25 mouse cellular contexts compared by ENCODE assay signal in genomic region chr17:27532095-27532494, GRCm38 (mm10). TPM values are rescaled to one million over a fixed set of nuclear protein-coding genes. Genes with fewer than 3 reads are reported as not detected.
A peak's percentile ranks its signal among the peaks of the same experiment; 100 is the strongest.
DNase-seq lines count a peak whose midpoint lies in the region; ATAC-seq and TF ChIP-seq lines count a peak whose summit lies in the region.
"Had no signal": no experiment of that assay in that cellular context is flagged by ENCODE, and none has a peak within 500 bp of the region (broad histone marks: within the 10 kb centered on the region; RNA-seq: fewer than 3 reads in every experiment).

No protein-coding gene starts in this region.

- TF ChIP-seq CTCF in MEL (IDR thresholded peaks at IDR 0.05 in 2 of 3, conservative IDR thresholded peaks at IDR 0.05 in 1 of 3; ENCODE audit: control insufficient read depth in 1 of 3, insufficient read depth in 1 of 3, low read depth in 2 of 3, low read length in 3 of 3, poor library complexity in 1 of 3, severe bottlenecking in 1 of 3), result no peak

- no peak overlapping the region for H3K4me3 ChIP-seq in heart, embryonic 13.5 days
- H3K4me3 ChIP-seq in MEL (ENCODE audit: control insufficient read depth in 1 of 2, insufficient read depth in 1 of 2, low read depth in 2 of 2, low read length in 2 of 2), result no peak overlapping the region
- H3K4me3 ChIP-seq in liver, embryonic 11.5 days (ENCODE audit: low read depth, low read length), result no peak overlapping the region
- no peak overlapping the region for H3K4me3 ChIP-seq in forebrain, embryonic 15.5 days
- H3K4me3 ChIP-seq: embryonic facial prominence, embryonic 12.5 days; heart, adult 2 months; hindbrain, embryonic 15.5 days; limb, embryonic 13.5 days; midbrain, embryonic 13.5 days; myocyte; neural tube, embryonic 15.5 days had no signal

- no peak for ATAC-seq in heart, embryonic 13.5 days (ENCODE audit: extremely low read depth, insufficient number of reproducible peaks, low FRiP score, low TSS enrichment)
- 0 out of 2 replicates have a peak, but pooled peaks have one; percentile 19 for ATAC-seq in liver, embryonic 11.5 days (replicated peaks; ENCODE audit: low FRiP score)
- ATAC-seq in forebrain, embryonic 15.5 days (replicated peaks), result no peak
- ATAC-seq: activated CD4-positive, CD25-positive, alpha-beta regulatory T cell, adult 4 months; CD4-positive, CD25-positive, alpha-beta regulatory T cell, adult 4 months; midbrain, embryonic 13.5 days; Patski had no signal

- no peaks in the 10 kb centered on the region for H3K9me3 ChIP-seq in heart, embryonic 13.5 days
- H3K9me3 ChIP-seq in MEL (replicated peaks; ENCODE audit: insufficient read depth, low read length), result no peaks in the 10 kb centered on the region
- no peaks in the 10 kb centered on the region for H3K9me3 ChIP-seq in liver, embryonic 11.5 days (ENCODE audit: control insufficient read depth, low read length)
- H3K9me3 ChIP-seq in forebrain, embryonic 15.5 days, result no peaks in the 10 kb centered on the region
- H3K9me3 ChIP-seq: embryonic facial prominence, embryonic 12.5 days; hindbrain, embryonic 15.5 days; limb, embryonic 13.5 days; midbrain, embryonic 13.5 days; neural tube, embryonic 15.5 days had no signal

- no peak for TF ChIP-seq POLR2A in MEL (IDR thresholded peaks at IDR 0.05; ENCODE audit: control insufficient read depth in 1 of 2, insufficient read depth in 1 of 2, low read depth in 1 of 2, low read length in 2 of 2, poor library complexity in 1 of 2)

- H3K9ac ChIP-seq in heart, embryonic 13.5 days, result no peak overlapping the region
- H3K9ac ChIP-seq in MEL (ENCODE audit: control insufficient read depth, low read depth, low read length, poor library complexity, severe bottlenecking), result no peak overlapping the region
- no peak overlapping the region for H3K9ac ChIP-seq in liver, embryonic 11.5 days (ENCODE audit: low read depth, low read length)
- H3K9ac ChIP-seq in forebrain, embryonic 15.5 days (replicated peaks), result no peak overlapping the region
- H3K9ac ChIP-seq: embryonic facial prominence, embryonic 12.5 days; hindbrain, embryonic 15.5 days; limb, embryonic 13.5 days; midbrain, embryonic 13.5 days; neural tube, embryonic 15.5 days had no signal

- no peak for DNase-seq in heart, postnatal 4 days
- DNase-seq in MEL (ENCODE audit: low read depth, low spot score), result peak; percentile 51
- no peak for DNase-seq in liver, embryonic 11.5 days (ENCODE audit: low spot score)
- no peak for DNase-seq in layer of hippocampus, adult 9-11 months
- DNase-seq in kidney, postnatal 10 days, result no peak
- DNase-seq: cerebellum, adult 8-10 months; gastrocnemius, postnatal 10 days; heart, adult 2 months; kidney, adult 11 months; kidney, postnatal 14 days; right cerebral cortex, postnatal 25 days; thymus, postnatal 36 days had no signal

- H3K79me2 ChIP-seq in MEL (ENCODE audit: control insufficient read depth, insufficient read depth, low read length, poor library complexity), result no peaks in the 10 kb centered on the region

- peak; percentile 26 to 32; a peak in 1 of 4 replicates for TF ChIP-seq EP300 in MEL (IDR thresholded peaks at IDR 0.05; ENCODE audit: low read depth in 1 of 2, low read length in 2 of 2)

- no peaks in the 10 kb centered on the region for H3K27me3 ChIP-seq in heart, embryonic 13.5 days (replicated peaks)
- H3K27me3 ChIP-seq in MEL (ENCODE audit: control insufficient read depth in 1 of 2, insufficient read depth in 2 of 2, low read length in 2 of 2), result no peaks in the 10 kb centered on the region
- 0 out of 2 replicates have a peak, but pooled peaks cover 2% of the 10 kb centered on the region for H3K27me3 ChIP-seq in liver, embryonic 11.5 days (replicated peaks; ENCODE audit: control insufficient read depth, insufficient read depth, low read length)
- no peaks in the 10 kb centered on the region for H3K27me3 ChIP-seq in forebrain, embryonic 15.5 days
- H3K27me3 ChIP-seq: embryonic facial prominence, embryonic 12.5 days; hindbrain, embryonic 15.5 days; limb, embryonic 13.5 days; midbrain, embryonic 13.5 days; neural tube, embryonic 15.5 days; Patski had no signal

- 78% methylated on average over 8 of the region's 8 CpGs for WGBS in heart, embryonic 13.5 days
- 65% methylated on average over 8 of the region's 8 CpGs for WGBS in liver, embryonic 11.5 days
- 90% methylated on average over 8 of the region's 8 CpGs for WGBS in forebrain, embryonic 15.5 days

- no peak overlapping the region for H3K4me2 ChIP-seq in heart, embryonic 13.5 days
- no peak overlapping the region for H3K4me2 ChIP-seq in liver, embryonic 11.5 days
- no peak overlapping the region for H3K4me2 ChIP-seq in forebrain, embryonic 15.5 days (replicated peaks)
- H3K4me2 ChIP-seq: embryonic facial prominence, embryonic 12.5 days; hindbrain, embryonic 15.5 days; limb, embryonic 13.5 days; midbrain, embryonic 13.5 days; neural tube, embryonic 15.5 days had no signal

- H3K36me3 ChIP-seq in heart, embryonic 13.5 days, result no peaks in the 10 kb centered on the region
- H3K36me3 ChIP-seq in MEL (ENCODE audit: control insufficient read depth in 1 of 2, insufficient read depth in 2 of 2, low read length in 2 of 2), result no peaks in the 10 kb centered on the region
- no peaks in the 10 kb centered on the region for H3K36me3 ChIP-seq in liver, embryonic 11.5 days (ENCODE audit: control insufficient read depth, insufficient read depth, low read length)
- H3K36me3 ChIP-seq in forebrain, embryonic 15.5 days, result no peaks in the 10 kb centered on the region
- H3K36me3 ChIP-seq: embryonic facial prominence, embryonic 12.5 days; hindbrain, embryonic 15.5 days; limb, embryonic 13.5 days; midbrain, embryonic 13.5 days; neural tube, embryonic 15.5 days had no signal

- 0 out of 2 replicates have a peak overlapping the region, but pooled peaks have one; percentile 28 for H3K27ac ChIP-seq in heart, embryonic 13.5 days (replicated peaks)
- peak overlapping the region; percentile 5; the same call in 1 of the 2 replicates for H3K27ac ChIP-seq in MEL (ENCODE audit: control insufficient read depth, low read depth, low read length)
- H3K27ac ChIP-seq in liver, embryonic 11.5 days (ENCODE audit: low read depth, low read length), result peak overlapping the region; percentile 49; the same call in 1 of the 2 replicates
- H3K27ac ChIP-seq in forebrain, embryonic 15.5 days (replicated peaks), result no peak overlapping the region
- H3K27ac ChIP-seq: embryonic facial prominence, embryonic 12.5 days; heart, adult 2 months; hindbrain, embryonic 15.5 days; limb, embryonic 13.5 days; midbrain, embryonic 13.5 days; neural tube, embryonic 15.5 days; stomach, postnatal 0 days had no signal

- H3K4me1 ChIP-seq in heart, embryonic 13.5 days, result peaks cover 3% of the 10 kb centered on the region
- no peaks in the 10 kb centered on the region for H3K4me1 ChIP-seq in MEL (ENCODE audit: control insufficient read depth in 1 of 2, insufficient read depth in 2 of 2, low read length in 2 of 2)
- H3K4me1 ChIP-seq in liver, embryonic 11.5 days (replicated peaks; ENCODE audit: control insufficient read depth, insufficient read depth, low read length), result no peaks in the 10 kb centered on the region; the same call in 1 of the 2 replicates
- peaks cover 2% of the 10 kb centered on the region for H3K4me1 ChIP-seq in forebrain, embryonic 15.5 days
- H3K4me1 ChIP-seq: embryonic facial prominence, embryonic 12.5 days had no signal

- no peak for TF ChIP-seq RAD21 in MEL (IDR thresholded peaks at IDR 0.05; ENCODE audit: low read depth, low read length)

TF ChIP-seq in MEL, 35 proteins besides CTCF, POLR2A, EP300 and RAD21:
- 0 out of 2 replicates have a peak, but pooled peaks have one; percentile 18 for TF ChIP-seq ZNF384 (IDR thresholded peaks at IDR 0.05; ENCODE audit: low read depth, low read length)
- TF ChIP-seq UBTF (IDR thresholded peaks at IDR 0.05; ENCODE audit: borderline replicate concordance, insufficient read depth, low read depth, low read length), result no peak
- TF ChIP-seq MAFK (IDR thresholded peaks at IDR 0.05; ENCODE audit: borderline replicate concordance, low read depth, low read length), result peak; percentile 86
- TF ChIP-seq GABPA (IDR thresholded peaks at IDR 0.05; ENCODE audit: low read depth, low read length), result peak; percentile 95
- TF ChIP-seq BHLHE40 (IDR thresholded peaks at IDR 0.05; ENCODE audit: borderline replicate concordance, low read depth, low read length), result no peak

RNA-seq across cellular contexts. Expression of gene Grm4, which starts 10.9 kb away (rescaled TPM):
- 0.03 and 0.08 TPM in 2 replicates for polyA plus RNA-seq in heart, embryonic 13.5 days (2015; fragmentation: Nextera tagmentation; extraction: Ambion mirVana)
- total RNA-seq in heart, postnatal 4 days (2021), result under 1 TPM in 1 of 2 experiments, not detected in 1; 0.07 TPM
- not detected in 2 replicates for total RNA-seq in MEL (2012; rRNA removed)
- polyA plus RNA-seq in MEL (2012; ENCODE audit: insufficient read depth in 1 of 2, insufficient read length in 2 of 2, low read depth in 1 of 2, low replicate concordance in 2 of 2, missing spikeins in 1 of 2), result under 1 TPM in 1 of 2 experiments, not detected in 1; 0.06 TPM
- polyA plus RNA-seq in liver, embryonic 11.5 days (2014; fragmentation: Nextera tagmentation; extraction: Ambion mirVana), result 0.12 and 0.18 TPM in 2 replicates
- 2.4 and 3.0 TPM in 2 replicates for polyA plus RNA-seq in forebrain, embryonic 15.5 days (2015; fragmentation: Nextera tagmentation; extraction: Ambion mirVana)
- total RNA-seq: megakaryocyte progenitor cell, adult 5-6 weeks had no signal
- polyA plus RNA-seq: CD4-positive, CD25-positive, alpha-beta regulatory T cell, adult 4 months; myocyte had no signal

RNA-seq across cellular contexts. Expression of gene Hmga1, which starts 24.2 kb away (rescaled TPM):
- 153 and 160 TPM in 2 replicates for polyA plus RNA-seq in heart, embryonic 13.5 days (2015; fragmentation: Nextera tagmentation; extraction: Ambion mirVana)
- total RNA-seq in heart, postnatal 4 days (2021), result 10 to 100 TPM; 54.8 to 59.1 TPM
- total RNA-seq in MEL (2012; rRNA removed), result 96.0 and 106 TPM in 2 replicates
- 100 to 1,000 TPM in 1 of 2 experiments, not detected in 1; 112 TPM for polyA plus RNA-seq in MEL (2012; ENCODE audit: insufficient read depth in 1 of 2, insufficient read length in 2 of 2, low read depth in 1 of 2, low replicate concordance in 2 of 2, missing spikeins in 1 of 2)
- polyA plus RNA-seq in liver, embryonic 11.5 days (2014; fragmentation: Nextera tagmentation; extraction: Ambion mirVana), result 667 and 675 TPM in 2 replicates
- polyA plus RNA-seq in forebrain, embryonic 15.5 days (2015; fragmentation: Nextera tagmentation; extraction: Ambion mirVana), result 106 and 121 TPM in 2 replicates

RNA-seq across cellular contexts. Expression of gene AI413582, which starts 33.5 kb away (rescaled TPM):
- 16.0 and 18.3 TPM in 2 replicates for polyA plus RNA-seq in heart, embryonic 13.5 days (2015; fragmentation: Nextera tagmentation; extraction: Ambion mirVana)
- 1 to 10 TPM; 8.7 to 8.8 TPM for total RNA-seq in heart, postnatal 4 days (2021)
- total RNA-seq in MEL (2012; rRNA removed), result 20.6 and 21.5 TPM in 2 replicates
- 10 to 100 TPM in 1 of 2 experiments, not detected in 1; 56.5 TPM for polyA plus RNA-seq in MEL (2012; ENCODE audit: insufficient read depth in 1 of 2, insufficient read length in 2 of 2, low read depth in 1 of 2, low replicate concordance in 2 of 2, missing spikeins in 1 of 2)
- 23.6 and 28.4 TPM in 2 replicates for polyA plus RNA-seq in liver, embryonic 11.5 days (2014; fragmentation: Nextera tagmentation; extraction: Ambion mirVana)
- polyA plus RNA-seq in forebrain, embryonic 15.5 days (2015; fragmentation: Nextera tagmentation; extraction: Ambion mirVana), result 34.8 and 37.4 TPM in 2 replicates
